Mouse (Mus musculus) testis, adult 2 months (tissue): ENCODE measurements at regions not wholly inside any gene's neighbourhood (a gene's known extent, or its start where the extent isn't known, plus 50 kb on each side); places are given as distances from the start of the nearest gene placed in this dataset.

Source experiments
- H3K27ac ChIP-seq: fragments of 200-500 bp; 2 replicates; pipeline ENCODE4 v1.5.1; 2012; ENCODE audit warnings: low read depth, low read length; ENCODE audit not compliant: control insufficient read depth, insufficient read depth
- H3K27me3 ChIP-seq: fragments of 200-500 bp; 2 replicates; pipeline ENCODE4 v1.6.1; 2012; ENCODE audit warnings: mild to moderate bottlenecking, low read length, moderate library complexity; ENCODE audit not compliant: control insufficient read depth, insufficient read depth
- H3K36me3 ChIP-seq: fragments of 200-500 bp; 2 replicates; pipeline ENCODE4 v1.6.1; 2012; ENCODE audit warnings: mild to moderate bottlenecking, low read length; ENCODE audit not compliant: control insufficient read depth, insufficient read depth
- H3K4me1 ChIP-seq: fragments of 200-500 bp; 2 replicates; pipeline ENCODE4 v1.6.1; 2012; ENCODE audit warnings: low read length; ENCODE audit not compliant: control insufficient read depth, insufficient read depth
- H3K4me3 ChIP-seq: fragments of 200-500 bp; 2 replicates; pipeline ENCODE4 v1.5.1; 2012; ENCODE audit warnings: low read depth, mild to moderate bottlenecking, low read length, moderate library complexity, mixed read lengths; ENCODE audit not compliant: control insufficient read depth
- CTCF ChIP-seq: fragments of 200-500 bp; IDR thresholded peaks from 2 replicates; pipeline ENCODE4 v1.5.1; 2012; ENCODE audit warnings: low read depth, mild to moderate bottlenecking, inconsistent platforms, low read length, moderate library complexity; ENCODE audit not compliant: control insufficient read depth, insufficient read depth, insufficient replicate concordance
- POLR2A ChIP-seq: fragments of 200-500 bp; IDR thresholded peaks from 2 replicates; pipeline ENCODE4 v1.6.1; 2012; ENCODE audit warnings: low read depth, mild to moderate bottlenecking, inconsistent platforms, low read length, moderate library complexity; ENCODE audit not compliant: control insufficient read depth

- TF ChIP-seq CTCF (no peak), POLR2A (no peak)
- H3K4me1 ChIP-seq, result no peaks in the 10 kb centered on the region
- H3K27me3 ChIP-seq, result no peaks in the 10 kb centered on the region
- no peak overlapping the region for H3K4me3 ChIP-seq
- H3K27ac ChIP-seq, result no peak overlapping the region
- no peaks in the 10 kb centered on the region for H3K36me3 ChIP-seq
Measured at GRCm38 (mm10) chr16:24205594-24205993, 187.7 kb upstream of the Lpp start.

- no peaks in the 10 kb centered on the region for H3K4me1 ChIP-seq
- no peak overlapping the region for H3K4me3 ChIP-seq
- H3K27ac ChIP-seq, result no peak overlapping the region
- H3K27me3 ChIP-seq, result no peaks in the 10 kb centered on the region
- H3K36me3 ChIP-seq, result no peaks in the 10 kb centered on the region
- TF ChIP-seq CTCF (no peak), POLR2A (no peak)
Measured at GRCm38 (mm10) chr16:24204064-24204730, 189.1 kb upstream of the Lpp start.

GRCm38 (mm10) chr16:24202653-24203052, 190.7 kb upstream of the Lpp start:
- no peak for TF ChIP-seq POLR2A
- TF ChIP-seq CTCF, result no peak
- Histone ChIP-seq H3K27me3 (no peaks in the 10 kb centered on the region), H3K4me3 (no peak overlapping the region)

GRCm38 (mm10) chr16:24201455-24201854, 191.9 kb upstream of the Lpp start:
- no peaks in the 10 kb centered on the region for H3K36me3 ChIP-seq
- H3K4me1 ChIP-seq, result no peaks in the 10 kb centered on the region
- H3K4me3 ChIP-seq, result no peak overlapping the region
- no peaks in the 10 kb centered on the region for H3K27me3 ChIP-seq
- H3K27ac ChIP-seq, result no peak overlapping the region
- TF ChIP-seq CTCF, result no peak
- no peak for TF ChIP-seq POLR2A

More at GRCm38 (mm10) chr16:24202653-24203052, 190.7 kb upstream of the Lpp start:
- Histone ChIP-seq H3K4me1 (no peaks in the 10 kb centered on the region), H3K36me3 (no peaks in the 10 kb centered on the region), H3K27ac (no peak overlapping the region)

GRCm38 (mm10) chr16:24200200-24200599, 193.1 kb upstream of the Lpp start:
- Histone ChIP-seq H3K27ac (no peak overlapping the region), H3K4me3 (no peak overlapping the region), H3K36me3 (no peaks in the 10 kb centered on the region), H3K27me3 (no peaks in the 10 kb centered on the region), H3K4me1 (no peaks in the 10 kb centered on the region)
- TF ChIP-seq CTCF (no peak), POLR2A (no peak)

GRCm38 (mm10) chr16:24199408-24200167, 193.7 kb upstream of the Lpp start:
- H3K4me1 ChIP-seq, result no peaks in the 10 kb centered on the region
- H3K27ac ChIP-seq, result no peak overlapping the region
- no peaks in the 10 kb centered on the region for H3K27me3 ChIP-seq
- no peaks in the 10 kb centered on the region for H3K36me3 ChIP-seq
- TF ChIP-seq POLR2A (no peak), CTCF (no peak)
- H3K4me3 ChIP-seq, result no peak overlapping the region

- Histone ChIP-seq H3K27ac (no peak overlapping the region), H3K4me1 (no peaks in the 10 kb centered on the region; the same call in 1 of the 2 replicates), H3K27me3 (no peaks in the 10 kb centered on the region), H3K36me3 (no peaks in the 10 kb centered on the region), H3K4me3 (no peak overlapping the region)
- no peak for TF ChIP-seq POLR2A
- no peak for TF ChIP-seq CTCF
Measured at GRCm38 (mm10) chr16:24198291-24198690, 195.0 kb upstream of the Lpp start.
